In the genomic region with DNA sequence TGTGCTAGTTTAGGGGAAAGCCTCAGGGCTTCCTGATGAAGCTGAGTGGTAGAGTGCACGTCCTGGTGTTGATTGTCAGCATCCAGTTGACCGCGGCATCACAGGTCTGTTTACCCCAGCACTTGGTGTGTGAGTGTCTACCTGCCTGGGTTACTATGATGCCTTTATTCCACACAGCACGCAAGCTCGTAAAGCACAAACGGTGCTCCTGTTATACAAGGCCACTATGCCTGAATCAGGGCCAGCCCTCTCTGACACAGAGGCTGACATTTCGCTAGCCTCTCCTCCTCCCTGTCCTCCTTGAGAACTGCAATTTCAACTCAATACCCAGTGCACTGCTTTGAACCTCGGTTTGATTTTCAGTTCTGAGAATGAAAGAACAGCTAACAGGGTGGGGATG, we compare ENCODE assay signal across 9 mouse cellular contexts. TPM values are rescaled to one million over a fixed set of nuclear protein-coding genes. Genes with fewer than 3 reads are reported as not detected.
DNase-seq lines count a peak whose midpoint lies in the region; ATAC-seq lines count a peak whose summit lies in the region.
"Had no signal": no experiment of that assay in that cellular context is flagged by ENCODE, and none has a peak within 500 bp of the region (broad histone marks: within the 10 kb centered on the region; RNA-seq: fewer than 3 reads in every experiment).

No protein-coding gene starts in this region.

- peaks cover 51% of the 10 kb centered on the region for H3K4me1 ChIP-seq in forebrain, embryonic 10.5 days
- peaks cover 12% of the 10 kb centered on the region for H3K4me1 ChIP-seq in forebrain, embryonic 11.5 days (replicated peaks; ENCODE audit: control insufficient read depth, insufficient read depth, low read length)
- H3K4me1 ChIP-seq in kidney, embryonic 16.5 days (ENCODE audit: insufficient read depth, low read length) = peaks cover 57% of the 10 kb centered on the region
- H3K4me1 ChIP-seq in liver, embryonic 12.5 days = peaks cover 86% of the 10 kb centered on the region

- H3K27me3 ChIP-seq in forebrain, embryonic 10.5 days (ENCODE audit: poor library complexity, severe bottlenecking) = peaks cover 12% of the 10 kb centered on the region
- peaks cover 8% of the 10 kb centered on the region for H3K27me3 ChIP-seq in forebrain, embryonic 11.5 days (ENCODE audit: control insufficient read depth, insufficient read depth, low read length)
- H3K27me3 ChIP-seq in kidney, embryonic 16.5 days (ENCODE audit: insufficient read depth, low read length) = no peaks in the 10 kb centered on the region
- peaks cover 7% of the 10 kb centered on the region for H3K27me3 ChIP-seq in liver, embryonic 12.5 days (replicated peaks)

- no peak overlapping the region for H3K4me2 ChIP-seq in forebrain, embryonic 11.5 days (ENCODE audit: low read depth, low read length, severe bottlenecking)
- no peak overlapping the region for H3K4me2 ChIP-seq in kidney, embryonic 16.5 days (replicated peaks; ENCODE audit: low read depth, low read length)
- H3K4me2 ChIP-seq in liver, embryonic 12.5 days = peak overlapping the region; percentile 98

- H3K27ac ChIP-seq in forebrain, embryonic 10.5 days = peak overlapping the region; percentile 49
- no peak overlapping the region for H3K27ac ChIP-seq in forebrain, embryonic 11.5 days (ENCODE audit: low read depth, low read length)
- H3K27ac ChIP-seq in kidney, embryonic 16.5 days (ENCODE audit: low read length) = peak overlapping the region; percentile 19; the same call in 1 of the 2 replicates
- peak overlapping the region; percentile 99 for H3K27ac ChIP-seq in liver, embryonic 12.5 days

- H3K9ac ChIP-seq in forebrain, embryonic 11.5 days (ENCODE audit: low read length) = no peak overlapping the region; the same call in 1 of the 2 replicates
- 0 out of 2 replicates have a peak overlapping the region, but pooled peaks have one; percentile 5 for H3K9ac ChIP-seq in kidney, embryonic 16.5 days (replicated peaks; ENCODE audit: low read length)
- H3K9ac ChIP-seq in liver, embryonic 12.5 days = peak overlapping the region; percentile 99

- H3K36me3 ChIP-seq in forebrain, embryonic 10.5 days (replicated peaks) = no peaks in the 10 kb centered on the region
- no peaks in the 10 kb centered on the region for H3K36me3 ChIP-seq in forebrain, embryonic 11.5 days (ENCODE audit: control insufficient read depth, insufficient read depth, low read length)
- H3K36me3 ChIP-seq in kidney, embryonic 16.5 days (ENCODE audit: insufficient read depth, low read length) = no peaks in the 10 kb centered on the region
- H3K36me3 ChIP-seq in liver, embryonic 12.5 days = peaks cover 34% of the 10 kb centered on the region

- H3K4me3 ChIP-seq in forebrain, embryonic 10.5 days = no peak overlapping the region
- H3K4me3 ChIP-seq in forebrain, embryonic 11.5 days (ENCODE audit: low read depth, low read length) = no peak overlapping the region
- H3K4me3 ChIP-seq in kidney, embryonic 16.5 days (ENCODE audit: low read length) = no peak overlapping the region
- H3K4me3 ChIP-seq in liver, embryonic 12.5 days = peak overlapping the region; percentile 97

- ATAC-seq in forebrain, embryonic 11.5 days (replicated peaks; ENCODE audit: low FRiP score) = no peak
- no peak for ATAC-seq in kidney, embryonic 16.5 days (ENCODE audit: low FRiP score, low TSS enrichment)
- ATAC-seq in liver, embryonic 12.5 days = peak; percentile 1
- no peak for ATAC-seq in monocyte, adult 5-6 weeks (replicated peaks; ENCODE audit: insufficient number of reproducible peaks, low FRiP score, low TSS enrichment, poor library complexity, severe bottlenecking)

- no peak for DNase-seq in forebrain, embryonic 10.5 days (ENCODE audit: extremely low spot score, low spot score)
- no peak for DNase-seq in forebrain, embryonic 11.5 days (ENCODE audit: low spot score)
- no peak for DNase-seq in kidney, postnatal 25 days
- peak; percentile 74 for DNase-seq in adrenal gland, postnatal 10 days
- DNase-seq in left cerebral cortex, adult 8-10 months (ENCODE audit: low spot score in 2 of 2) = no peak

- H3K9me3 ChIP-seq in forebrain, embryonic 10.5 days = no peaks in the 10 kb centered on the region
- H3K9me3 ChIP-seq in forebrain, embryonic 11.5 days (ENCODE audit: control insufficient read depth, low read length) = no peaks in the 10 kb centered on the region
- no peaks in the 10 kb centered on the region for H3K9me3 ChIP-seq in kidney, embryonic 16.5 days (ENCODE audit: low read length)
- no peaks in the 10 kb centered on the region for H3K9me3 ChIP-seq in liver, embryonic 12.5 days (replicated peaks)

- WGBS in forebrain, embryonic 10.5 days = 82% methylated on average over 8 of the region's 8 CpGs
- WGBS in forebrain, embryonic 11.5 days = 76% methylated on average over 8 of the region's 8 CpGs
- 51% methylated on average over 8 of the region's 8 CpGs for WGBS in kidney, embryonic 16.5 days
- WGBS in liver, embryonic 12.5 days (ENCODE audit: insufficient replicate concordance) = 48% methylated on average over 8 of the region's 8 CpGs

RNA-seq across cellular contexts. Expression of a gene that starts 2.6 kb away (rescaled TPM):
- polyA plus RNA-seq in forebrain, embryonic 10.5 days (2016; fragmentation: Nextera tagmentation; extraction: Ambion mirVana) = 0.05 TPM in 1 of 2 replicates, not detected in the other
- polyA plus RNA-seq in forebrain, embryonic 11.5 days (2014; fragmentation: Nextera tagmentation; extraction: Ambion mirVana) = not detected in 2 replicates
- 0.19 and 0.22 TPM in 2 replicates for polyA plus RNA-seq in kidney, embryonic 16.5 days (2015; fragmentation: Nextera tagmentation; extraction: Ambion mirVana)
- total RNA-seq in adrenal gland, postnatal 10 days (2021) = under 1 TPM in 1 of 2 experiments, not detected in 1; 0.09 TPM
- polyA plus RNA-seq in liver, embryonic 12.5 days (2016; fragmentation: Nextera tagmentation; extraction: Ambion mirVana) = 0.06 and 0.08 TPM in 2 replicates
- total RNA-seq in monocyte, adult 5-6 weeks (2017) = 0.49 TPM in 1 of 3 replicates, not detected in the others
- under 1 TPM in 1 of 4 experiments, not detected in 3; 0.15 TPM for total RNA-seq in left cerebral cortex, adult 8-10 months (2022)
- total RNA-seq: layer of hippocampus, postnatal 25 days had no signal

RNA-seq across cellular contexts. Expression of a gene that starts 5.6 kb away (rescaled TPM):
- polyA plus RNA-seq in forebrain, embryonic 10.5 days (2016; fragmentation: Nextera tagmentation; extraction: Ambion mirVana) = 29.2 and 29.4 TPM in 2 replicates
- polyA plus RNA-seq in forebrain, embryonic 11.5 days (2014; fragmentation: Nextera tagmentation; extraction: Ambion mirVana) = 18.0 and 23.2 TPM in 2 replicates
- polyA plus RNA-seq in kidney, embryonic 16.5 days (2015; fragmentation: Nextera tagmentation; extraction: Ambion mirVana) = 36.8 and 37.4 TPM in 2 replicates
- total RNA-seq in adrenal gland, postnatal 10 days (2021) = 10 to 100 TPM; 60.6 to 72.7 TPM
- polyA plus RNA-seq in liver, embryonic 12.5 days (2016; fragmentation: Nextera tagmentation; extraction: Ambion mirVana) = 56.5 and 59.7 TPM in 2 replicates
- total RNA-seq in monocyte, adult 5-6 weeks (2017) = 5.1 to 17.3 TPM (median 9.7 TPM) in 3 replicates
- 10 to 100 TPM; 47.1 to 69.7 (median 54.5) TPM for total RNA-seq in left cerebral cortex, adult 8-10 months (2022)

RNA-seq across cellular contexts. Expression of a gene that starts 49.5 kb away (rescaled TPM):
- 39.5 and 41.3 TPM in 2 replicates for polyA plus RNA-seq in forebrain, embryonic 10.5 days (2016; fragmentation: Nextera tagmentation; extraction: Ambion mirVana)
- polyA plus RNA-seq in forebrain, embryonic 11.5 days (2014; fragmentation: Nextera tagmentation; extraction: Ambion mirVana) = 41.3 and 46.6 TPM in 2 replicates
- polyA plus RNA-seq in kidney, embryonic 16.5 days (2015; fragmentation: Nextera tagmentation; extraction: Ambion mirVana) = 31.8 and 33.1 TPM in 2 replicates
- total RNA-seq in adrenal gland, postnatal 10 days (2021) = 100 to 1,000 TPM; 298 to 353 TPM
- 18.5 and 20.0 TPM in 2 replicates for polyA plus RNA-seq in liver, embryonic 12.5 days (2016; fragmentation: Nextera tagmentation; extraction: Ambion mirVana)
- 12.8 to 20.7 TPM (median 13.0 TPM) in 3 replicates for total RNA-seq in monocyte, adult 5-6 weeks (2017)
- 10 to 100 TPM; 55.3 to 64.5 (median 57.5) TPM for total RNA-seq in left cerebral cortex, adult 8-10 months (2022)

RNA-seq across cellular contexts. Expression of a gene that starts 55.0 kb away (rescaled TPM):
- polyA plus RNA-seq in forebrain, embryonic 10.5 days (2016; fragmentation: Nextera tagmentation; extraction: Ambion mirVana) = not detected in 2 replicates
- not detected in 2 replicates for polyA plus RNA-seq in forebrain, embryonic 11.5 days (2014; fragmentation: Nextera tagmentation; extraction: Ambion mirVana)
- polyA plus RNA-seq in kidney, embryonic 16.5 days (2015; fragmentation: Nextera tagmentation; extraction: Ambion mirVana) = 0.35 and 1.3 TPM in 2 replicates
- total RNA-seq in adrenal gland, postnatal 10 days (2021) = under 1 TPM in 1 of 2 experiments, not detected in 1; 0.70 TPM
- polyA plus RNA-seq in liver, embryonic 12.5 days (2016; fragmentation: Nextera tagmentation; extraction: Ambion mirVana) = not detected in 2 replicates
- total RNA-seq in monocyte, adult 5-6 weeks (2017) = not detected in 3 replicates
- not detected for total RNA-seq in left cerebral cortex, adult 8-10 months (2022)
- total RNA-seq: layer of hippocampus, postnatal 25 days had no signal
